In the genomic region with DNA sequence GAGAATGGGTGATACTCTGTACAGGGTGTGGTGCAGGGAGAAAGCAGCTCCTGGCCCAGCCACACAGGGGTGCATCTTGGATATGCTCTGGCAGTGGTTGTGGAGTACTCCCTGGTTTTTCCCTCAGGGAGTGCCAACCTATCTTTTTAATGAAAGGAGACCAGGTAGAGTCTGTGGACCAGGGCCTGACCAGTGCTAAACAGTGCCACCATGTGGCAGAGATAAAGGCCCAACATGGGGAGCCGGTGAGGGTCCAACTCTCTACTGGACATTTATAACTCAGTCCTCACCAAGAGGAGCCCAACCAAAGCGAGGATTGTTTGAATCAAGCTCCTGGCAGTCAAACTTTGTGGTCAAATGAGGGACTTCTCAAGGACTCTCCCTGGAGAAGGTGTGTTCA, we compare ENCODE assay signal across 10 mouse cellular contexts.
DNase-seq lines count a peak whose midpoint lies in the region; ATAC-seq and TF ChIP-seq lines count a peak whose summit lies in the region.
"Had no signal": no experiment of that assay in that cellular context is flagged by ENCODE, and none has a peak within 500 bp of the region (broad histone marks: within the 10 kb centered on the region; RNA-seq: fewer than 3 reads in every experiment).

No protein-coding gene starts in this region.

- no peak overlapping the region for H3K27ac ChIP-seq in kidney, adult 2 months (ENCODE audit: insufficient read depth, low read depth, low read length)
- H3K27ac ChIP-seq in kidney, embryonic 15.5 days = no peak overlapping the region
- no peak overlapping the region for H3K27ac ChIP-seq in MEL (ENCODE audit: control insufficient read depth, low read depth, low read length)
- no peak overlapping the region for H3K27ac ChIP-seq in hindbrain, embryonic 11.5 days (ENCODE audit: low read depth, low read length)
- no peak overlapping the region for H3K27ac ChIP-seq in forebrain, embryonic 10.5 days
- H3K27ac ChIP-seq: limb, embryonic 12.5 days had no signal

- TF ChIP-seq EP300 in MEL (IDR thresholded peaks at IDR 0.05; ENCODE audit: low read depth in 1 of 2, low read length in 2 of 2) = no peak

- ATAC-seq in kidney, embryonic 15.5 days (replicated peaks; ENCODE audit: low FRiP score) = no peak
- no peak for ATAC-seq in hindbrain, embryonic 11.5 days (ENCODE audit: low FRiP score)
- ATAC-seq: activated CD4-positive, CD25-positive, alpha-beta regulatory T cell, adult 4 months; forebrain, embryonic 14.5 days had no signal

- no peak overlapping the region for H3K9ac ChIP-seq in kidney, embryonic 15.5 days
- H3K9ac ChIP-seq in MEL (ENCODE audit: control insufficient read depth, low read depth, low read length, poor library complexity, severe bottlenecking) = no peak overlapping the region
- H3K9ac ChIP-seq in hindbrain, embryonic 11.5 days (ENCODE audit: low read depth, low read length) = no peak overlapping the region
- H3K9ac ChIP-seq: limb, embryonic 12.5 days had no signal

- WGBS in kidney, adult 2 months = 42% methylated on average over 2 of the region's 2 CpGs
- 56% methylated on average over 2 of the region's 2 CpGs for WGBS in kidney, embryonic 15.5 days
- WGBS in lung, adult 2 months = 48% methylated on average over 2 of the region's 2 CpGs
- WGBS in hindbrain, embryonic 11.5 days = 70% methylated on average over 2 of the region's 2 CpGs
- 76% methylated on average over 2 of the region's 2 CpGs for WGBS in forebrain, embryonic 10.5 days

- H3K4me2 ChIP-seq in kidney, embryonic 15.5 days = no peak overlapping the region
- H3K4me2 ChIP-seq in hindbrain, embryonic 11.5 days (replicated peaks; ENCODE audit: low read depth, low read length) = no peak overlapping the region
- H3K4me2 ChIP-seq: limb, embryonic 12.5 days had no signal

- peak; percentile 38 for TF ChIP-seq RAD21 in MEL (IDR thresholded peaks at IDR 0.05; ENCODE audit: low read depth, low read length)

- H3K27me3 ChIP-seq in kidney, adult 2 months (replicated peaks; ENCODE audit: control insufficient read depth, insufficient read depth, low read length) = no peaks in the 10 kb centered on the region
- no peaks in the 10 kb centered on the region for H3K27me3 ChIP-seq in kidney, embryonic 15.5 days
- peaks cover 3 to 8% of the 10 kb centered on the region in 2 experiments; a peak in 2 of 4 replicates for H3K27me3 ChIP-seq in MEL (ENCODE audit: control insufficient read depth in 1 of 2, insufficient read depth in 2 of 2, low read length in 2 of 2)
- H3K27me3 ChIP-seq in hindbrain, embryonic 11.5 days (ENCODE audit: control insufficient read depth, insufficient read depth, low read length) = no peaks in the 10 kb centered on the region
- no peaks in the 10 kb centered on the region for H3K27me3 ChIP-seq in forebrain, embryonic 10.5 days (ENCODE audit: poor library complexity, severe bottlenecking)
- H3K27me3 ChIP-seq: limb, embryonic 12.5 days had no signal

- no peaks in the 10 kb centered on the region for H3K79me2 ChIP-seq in MEL (ENCODE audit: control insufficient read depth, insufficient read depth, low read length, poor library complexity)

- no peaks in the 10 kb centered on the region for H3K9me3 ChIP-seq in kidney, embryonic 15.5 days (replicated peaks)
- H3K9me3 ChIP-seq in MEL (replicated peaks; ENCODE audit: insufficient read depth, low read length) = no peaks in the 10 kb centered on the region
- no peaks in the 10 kb centered on the region for H3K9me3 ChIP-seq in hindbrain, embryonic 11.5 days (ENCODE audit: control insufficient read depth, low read length)
- no peaks in the 10 kb centered on the region for H3K9me3 ChIP-seq in forebrain, embryonic 10.5 days
- H3K9me3 ChIP-seq: limb, embryonic 12.5 days had no signal

- no peak for TF ChIP-seq POLR2A in kidney, adult 2 months (IDR thresholded peaks at IDR 0.05; ENCODE audit: low read depth, low read length)
- TF ChIP-seq POLR2A in MEL (IDR thresholded peaks at IDR 0.05; ENCODE audit: control insufficient read depth in 1 of 2, insufficient read depth in 1 of 2, low read depth in 1 of 2, low read length in 2 of 2, poor library complexity in 1 of 2) = no peak
- no peak for TF ChIP-seq POLR2A in brain, embryonic 14.5 days (IDR thresholded peaks at IDR 0.05; ENCODE audit: borderline replicate concordance, extremely low read depth, insufficient read depth, insufficient read length, poor library complexity, severe bottlenecking)
- no peak for TF ChIP-seq POLR2A in lung, adult 2 months (IDR thresholded peaks at IDR 0.05; ENCODE audit: borderline replicate concordance, extremely low read depth, low read depth, low read length)

- no peaks in the 10 kb centered on the region for H3K36me3 ChIP-seq in kidney, adult 2 months (ENCODE audit: control insufficient read depth, insufficient read depth, low read length)
- no peaks in the 10 kb centered on the region for H3K36me3 ChIP-seq in kidney, embryonic 15.5 days
- peaks cover 0 to 4% of the 10 kb centered on the region in 2 experiments; a peak in 1 of 4 replicates for H3K36me3 ChIP-seq in MEL (ENCODE audit: control insufficient read depth in 1 of 2, insufficient read depth in 2 of 2, low read length in 2 of 2)
- no peaks in the 10 kb centered on the region for H3K36me3 ChIP-seq in hindbrain, embryonic 11.5 days (ENCODE audit: control insufficient read depth, insufficient read depth, low read length)
- no peaks in the 10 kb centered on the region for H3K36me3 ChIP-seq in forebrain, embryonic 10.5 days (replicated peaks)
- H3K36me3 ChIP-seq: limb, embryonic 12.5 days had no signal

- H3K4me3 ChIP-seq in kidney, adult 2 months (ENCODE audit: insufficient read depth, low read depth, low read length) = no peak overlapping the region
- H3K4me3 ChIP-seq in kidney, embryonic 15.5 days (replicated peaks) = no peak overlapping the region
- H3K4me3 ChIP-seq in MEL (ENCODE audit: control insufficient read depth in 1 of 2, insufficient read depth in 1 of 2, low read depth in 2 of 2, low read length in 2 of 2) = no peak overlapping the region
- no peak overlapping the region for H3K4me3 ChIP-seq in lung, adult 2 months (replicated peaks; ENCODE audit: extremely low read depth, low read depth, low read length)
- H3K4me3 ChIP-seq in hindbrain, embryonic 11.5 days (ENCODE audit: low read depth, low read length) = no peak overlapping the region
- H3K4me3 ChIP-seq in forebrain, embryonic 10.5 days = no peak overlapping the region
- H3K4me3 ChIP-seq: limb, embryonic 12.5 days had no signal

- DNase-seq in kidney, adult 2 months = peak; percentile 21
- DNase-seq in MEL (ENCODE audit: low read depth, low spot score) = no peak
- DNase-seq in brain, embryonic 14.5 days (ENCODE audit: low read depth) = no peak
- peak; percentile 41 for DNase-seq in lung, adult 2 months
- DNase-seq in hindbrain, embryonic 11.5 days (ENCODE audit: low spot score) = no peak
- no peak for DNase-seq in forebrain, embryonic 10.5 days (ENCODE audit: extremely low spot score, low spot score)

- peak; percentile 58 for TF ChIP-seq CTCF in kidney, adult 2 months (conservative IDR thresholded peaks at IDR 0.05; ENCODE audit: insufficient read depth, insufficient read length, low read depth, low read length)
- peak; percentile 21 to 54 (median 50); a peak in 5 of 6 replicates for TF ChIP-seq CTCF in MEL (IDR thresholded peaks at IDR 0.05 in 2 of 3, conservative IDR thresholded peaks at IDR 0.05 in 1 of 3; ENCODE audit: control insufficient read depth in 1 of 3, insufficient read depth in 1 of 3, low read depth in 2 of 3, low read length in 3 of 3, poor library complexity in 1 of 3, severe bottlenecking in 1 of 3)
- peak; percentile 43; the same call in 1 of the 2 replicates for TF ChIP-seq CTCF in brain, embryonic 14.5 days (IDR thresholded peaks at IDR 0.05; ENCODE audit: borderline replicate concordance, extremely low read depth, insufficient read depth, insufficient read length)
- peak; percentile 52; the same call in 1 of the 2 replicates for TF ChIP-seq CTCF in lung, adult 2 months (IDR thresholded peaks at IDR 0.05; ENCODE audit: insufficient read depth, low read length)

- no peaks in the 10 kb centered on the region for H3K4me1 ChIP-seq in kidney, adult 2 months (ENCODE audit: control insufficient read depth, insufficient read depth, low read length)
- no peaks in the 10 kb centered on the region for H3K4me1 ChIP-seq in kidney, embryonic 15.5 days
- peaks cover 0 to 6% of the 10 kb centered on the region in 2 experiments; a peak in 2 of 4 replicates for H3K4me1 ChIP-seq in MEL (ENCODE audit: control insufficient read depth in 1 of 2, insufficient read depth in 2 of 2, low read length in 2 of 2)
- H3K4me1 ChIP-seq in lung, adult 2 months (ENCODE audit: control insufficient read depth, insufficient read depth, low read length) = no peaks in the 10 kb centered on the region
- no peaks in the 10 kb centered on the region for H3K4me1 ChIP-seq in hindbrain, embryonic 11.5 days (replicated peaks; ENCODE audit: control insufficient read depth, insufficient read depth, low read length)
- H3K4me1 ChIP-seq in forebrain, embryonic 10.5 days = no peaks in the 10 kb centered on the region

TF ChIP-seq in MEL, 35 proteins besides CTCF, POLR2A, EP300 and RAD21:
- peak; percentile 57 for TF ChIP-seq SMC3 (IDR thresholded peaks at IDR 0.05; ENCODE audit: low read depth, low read length)
- no peak for TF ChIP-seq CHD2 (IDR thresholded peaks at IDR 0.05; ENCODE audit: low read length)
- TF ChIP-seq ZC3H11A (IDR thresholded peaks at IDR 0.05; ENCODE audit: low read depth, low read length) = peak; percentile 42; the same call in 1 of the 2 replicates
- no peak for TF ChIP-seq MAX (IDR thresholded peaks at IDR 0.05; ENCODE audit: low read length)
- no peak for TF ChIP-seq MEF2A (IDR thresholded peaks at IDR 0.05; ENCODE audit: extremely low read depth, insufficient replicate concordance, low read depth, low read length, poor library complexity, severe bottlenecking)

Comparison
In these comparisons a context has a peak if more than half of its experiments do, and no peak if none do; other contexts are left out.
1. DNase-seq: peak in kidney, adult 2 months (single experiment) and lung, adult 2 months (single experiment); none in MEL (single experiment), brain, embryonic 14.5 days (single experiment), hindbrain, embryonic 11.5 days (single experiment) and forebrain, embryonic 10.5 days (single experiment).
2. Peak in every context shown above with its lines, with median percentiles within 50 percentile points of each other: CTCF ChIP-seq.